Mouse (Mus musculus): ENCODE results near the gene Grik1.

GRCm38 (mm10) chr16:88290132-88290772, at the start of gene Grik1:
- TF ChIP-seq POLR2A (IDR thresholded peaks at IDR 0.05; ENCODE audit: extremely low read depth, insufficient read depth, low read length) (no peak), CTCF (IDR thresholded peaks at IDR 0.05; ENCODE audit: extremely low read depth, insufficient read depth, low read length) (no peak)

Measured in cortical plate, adult 2 months (tissue).